Mouse (Mus musculus): ENCODE results near the gene Slc25a44.

Slc25a44 gene

GRCm38 (mm10) chr3:88424605-88425329 lies at the start of gene Slc25a44:
Gene Slc25a44 (minus strand): TSS chr3:88425139.
- DNase-seq: peak; percentile 97

- DNase-seq: no peak
Measured at GRCm38 (mm10) chr3:88473571-88473970, 48.6 kb upstream of the Slc25a44 start.

GRCm38 (mm10) chr3:88473020-88473419 lies 48.1 kb upstream of the Slc25a44 start:
- no peak for DNase-seq

DNA sequence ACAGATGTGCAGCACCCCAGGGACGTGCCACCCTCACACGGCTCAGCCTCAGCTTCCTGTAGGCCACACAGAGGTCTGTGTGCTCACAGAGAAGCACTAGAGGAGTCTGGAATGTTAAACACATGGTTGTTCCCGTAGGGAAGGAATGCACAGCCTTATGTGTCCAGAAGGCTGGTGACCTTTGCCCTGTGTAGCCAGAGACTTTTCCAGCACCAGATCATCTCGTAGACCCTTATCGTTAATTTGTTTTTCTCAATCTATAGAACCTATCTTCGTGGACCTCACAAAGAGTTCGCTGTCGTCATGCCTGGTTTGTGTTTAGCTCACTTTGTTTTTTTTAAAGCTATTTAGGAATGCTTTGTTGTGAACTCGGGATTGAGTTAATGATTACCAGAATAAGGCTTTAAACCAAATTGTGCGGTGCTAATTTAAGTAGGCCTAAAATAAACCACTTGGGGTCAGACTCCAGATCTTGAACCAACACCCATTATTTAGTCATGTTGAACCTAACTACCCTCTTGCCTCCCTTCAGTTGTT lies 46.1 kb upstream of the Slc25a44 start:
- no peak for DNase-seq

DNA sequence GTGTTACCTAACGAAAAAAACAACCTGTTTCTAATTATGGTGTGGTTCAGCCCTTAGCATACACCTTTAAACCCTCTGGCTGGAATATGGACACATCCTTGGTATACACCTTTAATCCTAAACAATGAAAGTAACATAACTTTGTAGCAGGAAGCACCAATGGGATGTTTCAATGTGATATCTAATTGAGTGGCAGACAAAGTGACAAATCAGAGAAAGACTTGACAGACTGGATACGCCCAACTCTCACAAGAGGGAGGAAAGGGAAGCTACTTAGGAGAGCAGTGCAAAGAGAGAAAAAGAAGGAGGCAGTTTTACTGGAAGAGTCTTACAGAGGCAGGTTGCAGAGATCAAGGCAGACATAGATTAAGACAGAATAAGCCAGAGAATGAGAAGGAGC lies 44.5 kb upstream of the Slc25a44 start:
- no peak for DNase-seq

GRCm38 (mm10) chr3:88467116-88467824 lies 42.3 kb upstream of the Slc25a44 start:
- DNase-seq: peak; percentile 80

DNA sequence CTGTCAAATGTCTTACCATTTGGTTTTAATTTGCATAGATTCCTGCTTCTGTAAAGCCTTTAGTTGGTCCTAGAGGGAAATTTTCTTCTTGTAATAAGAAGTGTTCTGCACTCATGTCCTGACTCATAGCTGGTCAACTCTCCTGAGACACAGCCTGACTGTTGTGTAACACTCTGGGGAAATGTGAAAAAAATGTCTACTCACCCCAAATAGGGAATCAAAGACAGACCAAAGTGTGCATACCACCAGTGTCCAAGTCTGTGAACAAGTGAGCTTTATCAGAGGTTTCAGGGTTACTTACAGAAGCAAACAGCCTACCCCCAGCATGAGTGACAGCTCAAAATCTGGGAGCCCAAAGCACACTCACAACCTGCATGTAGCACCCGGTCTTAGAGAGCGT lies 40.2 kb upstream of the Slc25a44 start:
- no peak for DNase-seq

DNA sequence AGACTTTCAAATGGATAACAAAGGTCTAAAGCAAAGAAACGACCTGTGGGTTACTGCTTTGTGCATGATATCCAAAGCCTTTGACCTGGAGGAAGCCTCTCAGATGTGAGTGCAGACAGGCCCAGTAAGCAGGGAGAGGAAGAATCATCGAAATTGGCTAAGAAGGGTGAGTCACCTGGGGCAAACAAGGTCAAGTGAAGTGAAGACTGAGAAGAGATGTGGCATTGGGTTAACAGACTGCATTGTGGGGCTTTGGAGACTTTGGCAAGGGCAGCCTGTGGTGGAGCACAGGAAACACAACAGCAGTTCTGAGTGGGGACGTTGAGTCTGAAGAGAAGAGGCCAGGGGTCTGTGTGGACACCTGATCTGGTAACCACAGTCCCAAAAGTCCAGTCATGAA lies 39.5 kb upstream of the Slc25a44 start:
- DNase-seq: no peak

GRCm38 (mm10) chr3:88460983-88461696 lies 36.2 kb upstream of the Slc25a44 start, which contains the start of gene Sema4a:
Gene Sema4a (minus strand): TSS chr3:88461182.
- DNase-seq: no peak

- no peak for DNase-seq
Measured at GRCm38 (mm10) chr3:88460029-88460428, 35.1 kb upstream of the Slc25a44 start.

GRCm38 (mm10) chr3:88458778-88459219 lies 33.9 kb upstream of the Slc25a44 start:
- DNase-seq: peak; percentile 45

DNA sequence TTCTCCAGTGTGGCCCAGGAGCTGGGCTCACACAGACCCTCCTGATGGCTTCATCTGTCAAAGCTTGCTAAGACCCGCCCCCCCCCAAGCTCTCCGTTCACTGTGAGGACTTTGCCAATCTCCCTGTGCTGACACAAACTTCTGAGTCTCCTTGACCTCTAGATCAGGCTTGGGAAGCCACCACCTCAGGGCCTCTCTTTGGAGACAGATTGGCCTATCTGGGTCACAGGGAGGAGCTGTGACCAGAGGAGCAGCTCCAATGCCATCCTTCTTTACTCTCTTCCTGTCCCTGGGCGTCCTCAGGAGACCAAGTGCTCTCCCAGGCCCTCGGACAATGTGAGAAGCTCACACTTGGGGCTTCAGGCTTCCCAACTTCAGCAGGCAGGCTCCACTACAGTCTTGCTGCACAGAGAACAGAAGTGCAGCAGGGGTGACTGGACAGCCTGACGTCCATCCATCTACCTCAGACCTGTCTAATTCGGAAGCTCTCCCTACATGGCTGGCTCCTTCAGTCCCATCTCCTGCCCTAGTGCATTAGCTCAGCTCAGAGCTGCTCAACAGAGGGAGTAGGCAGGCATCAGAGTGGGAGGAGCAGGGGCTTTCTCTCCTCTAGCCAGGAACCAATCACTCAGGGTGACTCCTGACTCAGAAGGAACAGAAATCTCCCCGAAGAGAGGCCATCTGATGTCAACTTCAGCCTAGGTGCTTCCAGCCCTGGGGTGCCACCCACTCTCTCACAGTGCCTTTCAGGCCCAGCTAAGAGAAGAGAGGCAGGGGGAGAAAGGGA lies 32.0 kb upstream of the Slc25a44 start:
- DNase-seq: no peak

DNA sequence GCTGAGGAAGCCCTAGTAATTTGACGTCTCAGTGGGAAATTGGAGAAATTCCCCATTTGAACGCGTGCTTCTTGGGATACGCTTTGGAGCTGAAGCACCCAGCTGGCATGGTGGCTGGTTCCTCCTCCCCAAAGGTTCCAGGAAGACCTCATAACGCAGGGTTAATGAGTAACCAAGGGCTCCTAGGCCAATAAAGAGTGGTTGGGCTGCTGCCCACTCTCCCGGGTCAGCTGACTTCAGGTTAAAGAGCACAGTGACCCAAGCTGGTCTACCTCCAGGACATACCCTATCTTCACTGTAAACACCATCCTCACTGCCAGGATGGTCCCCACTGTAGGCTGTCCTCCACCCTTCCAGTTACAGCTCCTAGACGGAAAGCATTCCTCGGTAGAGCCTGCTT lies 31.4 kb upstream of the Slc25a44 start:
- DNase-seq: no peak

GRCm38 (mm10) chr3:88455588-88456264 lies 30.8 kb upstream of the Slc25a44 start:
- DNase-seq: no peak

DNA sequence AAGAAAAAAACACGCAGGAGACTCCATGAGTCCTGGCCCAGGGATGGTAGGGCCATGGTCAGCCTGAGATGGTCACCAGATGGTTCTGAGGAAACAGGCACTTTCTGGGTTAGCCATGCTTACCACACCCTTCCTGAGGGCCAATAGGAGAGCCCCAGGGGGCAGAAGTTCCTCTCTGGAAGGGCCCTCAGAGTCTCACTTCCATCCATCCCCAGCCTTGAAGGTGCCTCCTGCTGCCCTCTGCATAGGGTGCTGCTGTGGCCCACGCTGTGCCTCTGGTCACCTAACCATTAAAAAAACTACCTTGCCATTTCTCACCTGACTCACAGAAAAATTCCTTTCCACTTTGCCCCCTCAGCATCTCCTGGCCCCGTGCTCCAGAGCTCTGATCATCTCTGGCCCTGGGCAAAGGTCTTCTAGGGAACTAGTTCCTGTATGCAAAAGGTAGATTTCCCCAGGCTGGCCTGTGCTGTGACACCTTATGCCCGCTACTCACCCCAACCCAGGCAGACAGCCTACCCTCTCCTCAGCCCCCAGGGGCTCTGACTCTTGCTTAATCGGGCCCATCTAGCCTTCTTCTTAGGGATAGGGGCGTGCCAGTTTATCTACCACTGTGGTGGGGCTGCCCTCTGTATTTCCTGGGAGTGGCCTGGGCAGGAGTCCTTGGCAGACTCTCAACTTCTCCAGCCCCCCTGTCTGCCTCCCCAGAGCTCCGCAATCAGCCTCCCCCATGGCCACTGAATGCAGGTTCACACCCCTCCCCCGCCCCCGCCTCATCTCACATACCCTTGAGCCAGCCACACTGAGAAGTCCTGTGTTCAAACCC lies 30.0 kb upstream of the Slc25a44 start:
- DNase-seq: no peak

DNA sequence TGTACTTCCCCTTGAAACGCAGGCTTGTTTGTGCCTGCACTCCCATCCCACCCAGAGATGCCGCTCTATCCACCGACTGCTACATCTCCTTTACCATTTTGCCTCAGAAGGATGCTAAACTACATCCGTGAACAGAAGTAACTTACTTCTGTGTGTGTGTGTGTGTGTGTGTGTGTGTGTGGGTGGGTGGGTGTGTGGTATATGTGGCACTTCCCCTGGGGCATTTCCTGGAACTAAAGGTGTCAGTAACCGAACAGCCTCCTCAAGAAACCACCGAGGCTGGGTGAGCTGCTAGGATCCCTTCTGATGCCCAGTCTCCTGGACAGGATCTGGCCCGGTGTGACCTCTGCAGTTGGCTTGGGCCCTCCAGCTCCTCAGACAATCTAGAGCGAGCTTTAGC lies 29.0 kb upstream of the Slc25a44 start:
- no peak for DNase-seq

- no peak for DNase-seq
Measured at GRCm38 (mm10) chr3:88453369-88453768, 28.4 kb upstream of the Slc25a44 start.

GRCm38 (mm10) chr3:88452716-88453115 lies 27.8 kb upstream of the Slc25a44 start:
- DNase-seq: no peak

DNA sequence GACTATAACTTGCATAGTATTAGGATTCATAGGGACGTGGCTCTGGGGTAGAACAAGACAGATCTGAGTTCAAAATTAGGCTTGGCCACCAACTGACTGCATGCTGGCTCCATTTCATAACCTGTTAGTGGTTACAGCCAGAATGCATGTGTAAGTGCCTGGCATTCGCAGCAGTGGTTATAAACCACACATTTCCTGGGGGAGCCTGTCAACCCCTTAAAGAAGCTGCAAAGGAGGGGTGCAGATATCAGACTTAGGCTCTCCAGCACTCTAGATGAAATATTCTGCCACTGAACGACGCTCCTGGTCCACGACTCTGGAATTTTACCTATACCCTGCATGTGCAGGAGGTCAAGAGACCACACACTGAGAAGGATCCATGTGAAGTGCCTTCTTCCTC lies 27.3 kb upstream of the Slc25a44 start:
- DNase-seq: no peak

- DNase-seq: no peak
Measured at GRCm38 (mm10) chr3:88450379-88451131, 25.6 kb upstream of the Slc25a44 start.

All from layer of hippocampus, adult 9-11 months (tissue).